In the genomic region with DNA sequence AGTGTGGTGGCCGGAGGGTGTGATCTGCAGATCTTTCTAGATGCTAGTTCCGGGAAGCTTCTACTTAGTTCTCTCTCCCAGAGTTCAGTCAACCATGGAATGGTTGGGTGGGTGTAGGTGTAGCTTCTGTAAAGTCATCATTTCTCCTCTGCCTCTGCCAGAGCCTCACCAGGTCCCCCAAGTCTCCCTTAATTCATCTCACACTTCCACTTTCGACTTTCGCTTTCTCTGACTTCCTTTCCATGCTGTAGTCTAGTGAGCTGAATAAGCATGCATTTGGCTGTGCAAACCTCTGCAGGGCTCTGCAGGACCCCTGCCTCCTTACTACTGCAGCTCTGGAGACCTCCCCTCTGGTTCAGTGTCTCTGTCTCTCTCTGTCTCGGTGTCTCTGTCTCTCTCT, we compare ENCODE assay signal across 15 mouse cellular contexts. TPM values are rescaled to one million over a fixed set of nuclear protein-coding genes. Genes with fewer than 3 reads are reported as not detected.
A peak's percentile ranks its signal among the peaks of the same experiment; 100 is the strongest.
DNase-seq lines count a peak whose midpoint lies in the region; ATAC-seq lines count a peak whose summit lies in the region.
"Had no signal": no experiment of that assay in that cellular context is flagged by ENCODE, and none has a peak within 500 bp of the region (broad histone marks: within the 10 kb centered on the region; RNA-seq: fewer than 3 reads in every experiment).

No protein-coding gene starts in this region.

- no peak for ATAC-seq in forebrain, embryonic 15.5 days (replicated peaks)

- peak; percentile 29 to 46 for DNase-seq in B cell, adult 2 months
- peak; percentile 66 for DNase-seq in CD4-positive, CD25-positive, alpha-beta regulatory T cell, adult 2 months (ENCODE audit: low read depth, low spot score)
- DNase-seq in induced T-regulatory cell, adult 2 months (ENCODE audit: low read depth), result peak; percentile 80
- DNase-seq in natural killer cell, adult 2 months (ENCODE audit: low spot score in 2 of 2), result peak; percentile 19 to 21
- DNase-seq in cerebellum, postnatal 10 days, result no peak
- no peak for DNase-seq in adrenal gland, postnatal 14 days
- DNase-seq: adrenal gland, adult 8-10 months; cerebellum, adult 8-10 months; kidney, adult 11 months; kidney, postnatal 36 days; lung, postnatal 14 days had no signal

- no peak overlapping the region for H3K4me2 ChIP-seq in forebrain, embryonic 15.5 days (replicated peaks)
- H3K4me2 ChIP-seq: embryonic facial prominence, embryonic 15.5 days; midbrain, embryonic 12.5 days; neural tube, embryonic 12.5 days had no signal

- H3K9ac ChIP-seq in forebrain, embryonic 15.5 days (replicated peaks), result no peak overlapping the region
- H3K9ac ChIP-seq: embryonic facial prominence, embryonic 15.5 days; midbrain, embryonic 12.5 days; neural tube, embryonic 12.5 days had no signal

- H3K9me3 ChIP-seq in forebrain, embryonic 15.5 days, result no peaks in the 10 kb centered on the region
- H3K9me3 ChIP-seq: embryonic facial prominence, embryonic 15.5 days; midbrain, embryonic 12.5 days; neural tube, embryonic 12.5 days had no signal

- H3K4me1 ChIP-seq in forebrain, embryonic 15.5 days, result peaks cover 5% of the 10 kb centered on the region; the same call in 1 of the 2 replicates
- H3K4me1 ChIP-seq: neural tube, embryonic 12.5 days had no signal

- no peak overlapping the region for H3K4me3 ChIP-seq in forebrain, embryonic 15.5 days
- H3K4me3 ChIP-seq: embryonic facial prominence, embryonic 15.5 days; midbrain, embryonic 12.5 days; neural tube, embryonic 12.5 days had no signal

- H3K27ac ChIP-seq in forebrain, embryonic 15.5 days (replicated peaks), result no peak overlapping the region
- H3K27ac ChIP-seq: embryonic facial prominence, embryonic 15.5 days; midbrain, embryonic 12.5 days; neural tube, embryonic 12.5 days had no signal

- WGBS in forebrain, embryonic 15.5 days, result 97% methylated on average over 5 of the region's 5 CpGs

- no peaks in the 10 kb centered on the region for H3K27me3 ChIP-seq in forebrain, embryonic 15.5 days
- H3K27me3 ChIP-seq: embryonic facial prominence, embryonic 15.5 days; midbrain, embryonic 12.5 days; neural tube, embryonic 12.5 days had no signal

- no peaks in the 10 kb centered on the region for H3K36me3 ChIP-seq in forebrain, embryonic 15.5 days
- H3K36me3 ChIP-seq: embryonic facial prominence, embryonic 15.5 days; midbrain, embryonic 12.5 days; neural tube, embryonic 12.5 days had no signal

RNA-seq across cellular contexts. Expression of a gene that starts 31.7 kb away (rescaled TPM):
- polyA plus RNA-seq in forebrain, embryonic 15.5 days (2015; fragmentation: Nextera tagmentation; extraction: Ambion mirVana), result 4,419 and 4,667 TPM in 2 replicates
- 355 and 495 TPM in 2 replicates for total RNA-seq in adrenal gland, postnatal 14 days (2021)

Comparison
In these comparisons a context has a peak if more than half of its experiments do, and no peak if none do; other contexts are left out.
1. DNase-seq: peak in B cell, adult 2 months (2 of 2), CD4-positive, CD25-positive, alpha-beta regulatory T cell, adult 2 months (single experiment), induced T-regulatory cell, adult 2 months (single experiment) and natural killer cell, adult 2 months (2 of 2); none in cerebellum, postnatal 10 days (0 of 2) and adrenal gland, postnatal 14 days (single experiment).